Mouse (Mus musculus): ENCODE measurements at regions not wholly inside any gene's neighbourhood (a gene's known extent, or its start where the extent isn't known, plus 50 kb on each side); places are given as distances from the start of the nearest gene placed in this dataset.

DNA sequence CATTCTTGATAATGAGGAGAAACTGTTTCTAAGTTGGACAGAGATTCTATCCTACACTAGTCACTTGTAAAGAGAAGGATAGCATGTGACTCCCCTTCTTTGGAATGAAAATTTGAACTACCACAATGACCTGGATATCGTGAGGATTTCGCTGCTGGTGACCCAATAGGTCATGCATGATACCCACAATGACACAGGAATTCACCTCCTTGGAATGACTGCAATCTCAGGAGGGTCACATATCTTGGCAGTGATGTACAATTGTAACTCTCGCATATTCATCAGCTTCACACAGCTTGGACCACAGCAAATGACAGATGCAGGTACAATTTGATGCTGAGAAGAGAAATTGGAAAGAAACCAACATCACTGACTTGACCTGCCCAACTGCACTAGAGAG, 210.9 kb upstream of the Cd180 start:
- no peak for DNase-seq (ENCODE audit: low spot score in 2 of 2)

DNA sequence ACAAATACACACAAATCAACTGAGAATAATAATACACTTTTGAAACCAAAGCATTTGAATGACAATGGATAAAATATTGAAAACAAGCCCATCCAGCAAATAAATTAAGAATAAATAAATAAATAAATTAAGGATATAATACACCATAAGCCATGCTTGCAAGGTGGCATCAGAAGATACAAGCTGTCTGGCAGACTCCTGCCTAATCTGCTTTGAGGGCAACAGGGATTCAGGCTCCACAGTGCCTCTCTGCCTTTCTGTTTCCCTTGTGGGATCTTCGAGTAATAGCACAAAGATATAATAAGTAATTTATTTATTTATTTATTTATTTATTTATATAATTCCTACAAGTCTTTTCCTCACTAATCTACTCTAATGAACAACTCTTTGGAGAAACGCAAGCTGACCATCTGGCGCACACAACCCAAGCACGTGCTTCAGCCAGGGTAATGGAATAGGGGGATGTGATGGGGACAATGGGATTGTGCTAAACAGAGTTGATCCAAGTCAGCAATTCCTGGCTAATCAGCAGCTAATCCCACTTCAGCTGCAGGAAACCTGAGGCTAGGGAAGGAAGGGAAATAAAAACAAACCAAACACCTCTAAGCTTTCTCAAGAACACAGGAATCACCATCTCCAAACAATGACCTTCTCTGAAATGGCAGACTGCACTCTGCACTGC, 205.8 kb upstream of the Cd180 start:
- DNase-seq (ENCODE audit: low spot score in 2 of 2), result no peak

DNA sequence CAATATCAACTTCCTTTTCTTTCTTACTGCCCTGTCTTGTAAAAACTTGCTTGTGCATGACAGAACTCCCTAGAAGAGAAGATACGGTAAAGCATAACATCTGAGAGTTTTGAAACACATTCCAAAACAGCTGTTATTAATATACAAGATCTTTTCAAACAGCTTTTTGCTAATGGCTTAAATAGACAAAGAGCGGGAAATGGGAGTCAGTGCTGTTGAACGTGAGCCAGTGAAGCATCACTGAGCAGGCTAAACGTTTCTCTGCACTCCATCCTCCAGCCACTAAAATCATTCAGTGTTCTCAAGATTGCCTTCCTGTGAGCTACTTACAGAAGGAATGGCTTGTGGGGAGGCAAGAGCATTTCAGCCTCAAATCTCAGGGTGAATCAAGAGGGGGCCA, 202.0 kb upstream of the Cd180 start:
- DNase-seq (ENCODE audit: low spot score in 2 of 2), result no peak

DNA sequence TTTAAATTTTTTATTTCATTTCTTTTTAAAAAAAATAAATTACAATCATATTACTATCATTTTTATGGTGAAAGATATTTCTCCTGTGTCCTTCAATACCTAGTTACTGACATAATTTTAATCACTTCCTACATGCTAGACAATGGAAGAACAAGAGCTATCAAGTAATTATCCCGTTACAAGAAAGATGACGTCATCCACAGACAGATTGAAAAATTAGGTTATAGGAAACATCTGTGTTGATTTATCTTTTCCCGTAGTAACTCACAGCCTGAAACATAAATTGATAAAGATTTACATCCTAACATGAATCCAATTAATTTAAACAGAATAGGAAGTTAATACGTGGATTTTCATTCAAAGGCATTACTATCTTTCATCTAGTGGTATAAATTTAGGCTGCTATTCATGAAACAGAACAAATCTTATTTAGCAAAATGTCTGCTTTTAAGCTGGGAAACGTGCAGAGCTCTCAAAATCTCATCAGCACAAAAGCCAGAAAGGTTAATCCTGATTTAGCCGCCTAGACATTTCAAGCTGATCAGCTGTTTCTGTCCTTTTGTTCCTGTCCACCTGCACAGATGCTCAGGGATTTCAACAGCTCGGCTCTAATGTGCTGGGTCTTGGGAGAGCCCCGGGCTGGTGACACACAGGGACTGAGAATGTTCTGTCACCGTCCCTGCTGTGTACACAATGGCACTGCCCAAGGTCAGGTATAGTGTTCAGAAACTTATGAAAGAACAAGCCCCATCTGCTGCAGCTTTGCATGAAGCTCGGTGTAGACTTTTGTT, 189.0 kb upstream of the Cd180 start:
- no peak for DNase-seq (ENCODE audit: low spot score in 2 of 2)

DNA sequence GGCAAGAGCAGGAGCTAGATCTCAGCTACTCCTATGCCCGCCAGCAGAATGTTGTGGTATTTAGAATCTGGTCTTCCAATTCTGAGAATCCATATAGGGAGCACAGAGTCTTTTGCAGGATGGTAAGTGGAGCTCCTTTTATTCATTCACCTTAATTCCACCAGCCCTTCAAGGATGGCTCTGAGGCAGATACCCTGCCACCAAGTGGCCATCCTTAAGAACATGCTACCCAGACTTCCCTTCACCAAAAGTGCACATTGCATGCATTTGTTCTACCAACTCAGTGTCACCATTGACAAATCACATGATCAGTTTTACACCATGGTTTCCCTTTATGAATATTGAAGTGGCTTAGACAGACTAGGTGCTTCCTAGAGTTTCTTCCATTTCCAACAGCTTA, 186.1 kb upstream of the Cd180 start:
- DNase-seq (ENCODE audit: low spot score in 2 of 2), result peak in 1 of 2 experiments; percentile 13

DNA sequence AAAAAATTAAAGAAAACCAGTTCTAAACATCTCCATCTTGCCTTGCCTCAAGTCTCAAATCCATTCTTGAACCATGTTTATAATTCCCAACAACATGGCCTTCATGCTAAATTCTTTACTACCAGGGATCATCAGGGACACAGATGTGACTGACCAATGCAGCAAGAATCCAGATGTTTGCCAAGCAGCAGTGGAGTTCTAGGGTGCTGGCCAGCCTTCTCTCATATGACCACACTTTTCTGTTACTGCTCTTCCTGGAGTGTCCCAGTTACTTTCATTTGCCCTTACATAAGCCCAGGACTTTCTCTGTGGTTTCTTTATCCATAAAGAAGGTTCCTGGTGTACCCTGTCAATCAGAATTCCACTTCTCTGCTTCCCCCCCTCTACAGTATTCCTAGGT, 185.4 kb upstream of the Cd180 start:
- DNase-seq (ENCODE audit: low spot score in 2 of 2), result no peak

DNA sequence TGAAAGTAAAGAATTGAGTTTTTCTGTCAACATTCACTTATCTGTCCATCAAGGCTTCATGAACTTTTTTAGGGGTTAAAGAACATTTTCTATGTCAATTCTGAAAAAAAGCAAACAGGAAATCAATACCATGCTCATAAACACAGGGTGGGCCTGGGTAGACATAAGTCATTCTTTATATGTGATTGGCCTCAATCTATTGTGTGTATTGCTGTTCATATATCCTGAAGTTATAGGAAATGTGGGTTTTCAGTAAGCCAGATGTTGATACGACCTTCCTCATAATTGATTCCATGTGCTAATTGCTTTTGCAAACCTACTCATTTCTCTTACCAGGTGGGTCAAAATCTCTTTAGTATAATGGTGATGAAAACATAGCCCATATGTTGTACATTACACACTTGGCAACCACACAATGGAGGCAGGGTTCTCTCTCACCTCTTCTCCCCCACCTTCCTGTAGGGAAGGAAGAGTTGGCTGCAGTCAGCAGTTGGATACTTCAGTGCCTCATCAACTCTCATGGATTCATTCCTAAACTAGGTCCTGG, 182.6 kb upstream of the Cd180 start:
- DNase-seq (ENCODE audit: low spot score in 2 of 2), result no peak

DNA sequence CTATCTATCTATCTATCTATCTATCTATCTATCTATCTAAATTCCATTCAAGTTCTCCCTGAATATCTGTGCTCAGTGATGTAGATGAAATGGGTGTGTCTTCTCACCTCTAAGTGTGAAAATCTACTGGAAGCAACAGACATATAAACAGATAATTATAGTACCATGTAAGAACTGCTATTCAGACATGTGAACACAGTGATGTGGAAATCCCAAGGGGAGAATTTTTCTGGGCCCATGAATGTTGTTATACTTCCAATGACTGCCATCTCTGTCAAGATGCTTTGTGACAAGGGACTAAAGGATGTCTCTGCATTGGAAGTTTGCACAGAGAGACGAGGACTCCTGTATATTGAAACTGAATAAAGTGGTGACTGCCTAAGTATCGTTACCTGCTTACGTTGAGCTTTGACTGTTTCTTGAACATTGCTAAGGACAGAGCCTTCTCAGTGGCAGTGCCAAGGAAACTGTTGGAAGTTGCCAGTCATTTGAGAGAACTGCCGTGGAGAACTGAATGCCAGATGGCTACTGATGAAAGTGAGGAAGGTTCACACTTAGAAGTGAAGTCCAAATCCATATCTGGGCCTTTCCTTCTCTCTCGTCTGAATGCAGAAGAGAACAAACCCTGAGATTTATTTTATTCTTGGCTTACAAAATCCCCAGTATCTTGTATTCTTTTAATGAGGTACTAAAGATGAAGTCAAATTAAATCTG, 175.0 kb upstream of the Cd180 start:
- DNase-seq (ENCODE audit: low spot score in 2 of 2), result no peak

DNA sequence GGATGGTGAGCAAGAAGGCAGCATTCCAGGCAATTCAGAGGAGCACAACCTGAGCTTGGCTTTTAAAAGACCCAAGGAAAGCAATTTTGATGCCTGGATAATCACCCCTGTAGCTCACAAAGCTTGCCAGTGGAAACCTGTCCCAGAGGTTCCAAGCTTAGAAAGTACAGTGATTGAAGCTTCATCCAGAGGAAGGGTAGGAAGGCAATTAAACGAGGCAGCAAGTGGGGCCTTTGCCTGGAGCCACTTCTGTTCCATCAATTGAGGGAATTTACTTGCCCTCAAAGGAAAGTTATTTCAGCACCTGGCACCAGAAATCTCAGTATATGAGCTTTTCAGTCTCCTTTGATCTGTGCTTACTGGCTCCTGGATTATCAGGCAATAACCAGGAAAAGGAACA, 171.9 kb upstream of the Cd180 start:
- no peak for DNase-seq (ENCODE audit: low spot score in 2 of 2)

DNA sequence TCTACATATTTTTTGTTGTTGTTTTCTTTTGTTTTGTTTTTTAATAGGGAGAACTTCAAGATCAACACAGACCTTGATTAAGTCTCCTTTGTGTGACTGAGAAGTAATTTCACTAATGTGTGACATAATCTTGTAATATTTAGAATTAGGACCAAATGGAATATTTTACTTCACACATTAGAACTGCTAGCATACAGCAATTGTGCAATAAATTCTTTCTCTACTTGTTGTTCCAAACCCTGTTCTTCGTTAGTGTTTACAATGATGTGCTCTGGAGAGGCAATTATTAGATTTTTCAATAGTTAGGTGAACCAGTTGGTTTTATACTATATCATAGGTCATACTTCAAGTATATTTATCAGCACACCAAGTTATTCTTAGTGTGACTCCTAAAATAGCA, 171.3 kb upstream of the Cd180 start:
- DNase-seq (ENCODE audit: low spot score in 2 of 2), result no peak

DNA sequence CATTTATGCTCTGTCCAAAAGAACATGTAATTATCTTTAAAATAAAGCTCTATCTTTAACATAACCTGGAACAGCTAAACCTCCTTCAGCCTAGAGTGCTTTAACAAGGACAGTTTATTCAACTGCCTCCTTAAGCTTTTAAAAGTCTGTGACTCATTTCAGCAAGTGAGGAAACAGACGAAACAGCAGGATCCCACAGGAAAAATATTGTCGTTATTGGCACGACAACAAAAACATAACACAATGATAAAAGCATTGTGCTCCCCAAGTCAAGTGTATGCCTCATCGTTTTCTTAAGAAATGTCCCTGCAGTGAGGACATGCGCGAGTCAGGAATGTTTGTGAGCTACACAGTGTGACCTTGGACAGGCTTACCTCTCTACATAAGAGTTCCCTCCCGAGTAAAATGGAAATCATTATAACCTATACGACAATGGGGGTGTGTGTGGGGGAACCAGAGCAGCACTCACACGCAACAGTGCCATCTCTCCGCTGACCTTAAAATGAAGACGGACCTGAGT, 166.7 kb upstream of the Cd180 start:
- no peak for DNase-seq (ENCODE audit: low spot score in 2 of 2)

DNA sequence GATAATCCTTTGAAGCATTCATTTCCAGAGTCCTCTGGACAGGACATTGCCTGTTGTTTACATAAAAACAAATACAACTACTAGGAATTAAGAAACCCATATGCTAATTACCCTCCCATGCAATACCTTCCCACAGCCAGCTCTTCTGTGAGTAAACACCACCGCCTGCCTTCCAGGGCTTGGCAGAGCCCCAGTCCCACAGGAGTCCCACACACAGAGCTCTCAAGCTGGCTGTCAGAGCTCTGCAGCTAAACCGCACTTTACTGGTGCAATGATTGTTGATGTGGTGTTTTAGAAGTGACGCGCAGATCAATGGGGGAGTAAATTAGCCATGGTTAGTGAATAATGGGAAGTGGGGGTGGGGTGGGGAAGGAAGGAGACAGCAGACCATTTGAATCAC, 159.6 kb upstream of the Cd180 start:
- peak; percentile 48 to 68 for DNase-seq (ENCODE audit: low spot score in 2 of 2)

DNA sequence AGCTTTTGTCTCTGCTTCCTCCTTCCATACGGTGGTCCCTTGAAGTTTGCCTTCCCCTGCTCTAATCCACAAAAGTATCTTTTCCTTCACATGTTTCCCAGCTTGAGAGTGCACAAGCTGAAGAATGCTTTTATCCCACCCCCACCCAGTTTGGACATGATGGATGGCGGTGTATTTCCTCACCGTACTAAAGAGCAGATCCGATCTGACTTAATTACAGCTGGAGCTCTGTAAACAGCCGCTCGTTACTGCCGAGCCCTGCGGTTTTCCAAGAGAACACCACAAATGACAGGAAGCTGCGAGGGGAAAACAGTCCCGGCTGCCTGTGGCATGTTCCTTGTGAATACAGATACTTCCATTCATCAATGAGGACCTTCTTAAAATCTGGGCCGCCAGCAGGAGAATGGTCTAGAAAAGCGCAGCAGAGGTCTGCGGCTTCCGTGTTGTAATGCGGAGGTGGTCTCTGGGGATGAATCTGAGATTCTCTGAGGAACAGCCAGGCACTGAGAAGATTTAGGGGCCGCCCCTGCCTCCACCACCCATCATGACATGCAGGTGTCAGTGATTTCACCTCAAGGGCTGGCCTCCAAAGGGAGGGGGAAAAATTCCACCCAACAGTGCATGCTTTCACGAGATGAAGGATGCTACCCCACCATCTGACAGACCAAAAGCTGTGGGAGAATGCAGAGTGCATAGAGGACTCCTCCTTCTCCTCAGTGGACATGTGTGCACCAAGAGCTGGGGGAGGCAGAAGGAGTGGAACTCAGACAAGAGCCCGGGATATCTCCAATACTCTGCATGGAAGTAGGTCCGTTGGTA, 155.7 kb upstream of the Cd180 start:
- peak in 1 of 2 experiments; percentile 7 for DNase-seq (ENCODE audit: low spot score in 2 of 2)

DNA sequence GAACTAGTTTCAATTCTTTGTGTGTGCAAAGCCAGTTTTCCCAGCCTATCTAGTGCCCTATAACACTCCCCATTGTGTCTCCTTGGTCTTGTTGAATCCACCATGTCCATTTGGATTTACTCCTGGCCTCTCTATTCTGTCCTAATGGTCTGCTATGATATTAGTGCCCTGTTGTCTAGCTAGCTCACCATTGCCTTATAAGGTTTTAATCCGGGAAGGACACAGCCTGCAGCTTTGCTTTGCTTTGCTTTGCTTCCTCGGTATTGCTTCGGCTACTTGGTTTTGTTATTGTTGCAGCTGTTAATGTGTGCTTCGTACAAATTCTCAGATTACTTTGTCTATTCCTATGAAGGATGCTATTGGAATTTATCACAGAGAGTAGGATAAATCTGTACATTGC, 152.9 kb upstream of the Cd180 start:
- no peak for DNase-seq (ENCODE audit: low spot score in 2 of 2)

DNA sequence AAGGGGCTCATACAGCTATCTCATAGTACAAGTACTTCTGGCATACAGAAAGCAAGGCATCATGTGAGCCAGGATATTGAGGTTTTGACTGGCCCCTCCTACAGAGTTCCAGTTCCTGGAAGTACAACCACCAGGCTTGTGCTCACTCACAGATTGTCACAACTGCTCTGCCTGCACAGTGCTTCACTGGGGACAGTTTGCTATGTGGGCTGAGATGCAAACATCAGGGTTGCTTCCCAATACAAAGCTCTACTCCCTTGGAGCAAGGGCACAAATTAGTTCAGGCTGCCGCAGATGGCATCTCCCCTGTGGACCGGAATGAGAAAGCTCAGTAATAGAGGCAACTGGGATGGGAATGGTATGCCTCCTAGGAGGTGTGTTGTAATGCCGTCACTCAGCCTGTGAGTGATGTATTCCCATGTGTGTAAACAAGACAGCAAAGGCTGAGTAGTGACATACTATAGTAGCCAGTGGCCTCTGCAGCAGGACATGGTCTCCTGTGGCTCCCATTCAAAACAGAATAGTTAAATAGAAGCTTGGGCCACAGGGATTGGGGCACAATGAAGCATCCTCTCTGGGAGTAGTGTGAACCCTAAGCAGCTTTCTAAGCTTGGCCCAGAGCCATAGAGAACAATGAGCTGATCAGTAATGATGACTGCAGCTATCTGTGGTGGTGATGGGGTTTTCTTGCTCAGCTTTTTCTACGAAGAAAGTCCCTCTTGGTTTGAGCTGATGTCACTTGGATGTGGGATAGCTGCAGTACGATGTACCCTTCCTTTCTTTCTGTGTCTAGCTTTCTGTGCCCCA, 148.8 kb upstream of the Cd180 start:
- DNase-seq (ENCODE audit: low spot score in 2 of 2), result no peak

DNA sequence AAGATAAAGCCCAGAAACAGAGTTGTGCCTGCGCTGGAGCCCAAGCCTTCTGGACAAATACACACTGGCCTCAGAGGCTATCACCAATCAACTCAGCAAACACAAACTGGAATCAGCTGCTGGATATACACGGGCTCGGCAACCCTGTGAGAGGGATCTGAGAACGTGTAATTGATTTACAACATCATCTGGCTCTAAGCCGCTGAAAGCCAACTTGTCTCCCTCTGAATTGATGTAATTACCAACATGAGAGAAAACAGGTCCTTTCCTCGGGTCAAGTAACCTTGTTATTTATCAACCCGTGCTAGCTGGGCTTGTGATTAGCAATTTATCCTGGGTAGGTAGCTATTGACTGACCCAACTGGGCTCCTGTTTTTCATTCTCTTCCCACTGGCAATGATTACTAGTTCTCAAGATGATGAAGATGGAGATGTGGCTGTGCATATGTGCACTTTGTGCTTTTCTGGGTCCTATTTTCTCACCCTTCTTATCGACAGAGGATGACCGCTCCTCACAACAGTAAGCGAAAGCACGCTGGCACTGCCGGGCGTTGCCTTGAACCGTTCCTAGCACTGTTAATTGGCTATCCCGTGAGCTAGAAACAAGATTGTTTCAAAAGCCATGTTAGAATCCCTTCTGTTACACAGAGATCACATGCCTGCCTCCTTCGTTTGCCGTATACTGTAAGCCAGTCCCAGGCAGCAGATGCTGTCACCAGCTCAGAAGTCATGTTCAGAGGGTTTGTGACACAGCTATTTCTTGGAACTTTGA, 147.3 kb upstream of the Cd180 start:
- no peak for DNase-seq (ENCODE audit: low spot score in 2 of 2)

DNA sequence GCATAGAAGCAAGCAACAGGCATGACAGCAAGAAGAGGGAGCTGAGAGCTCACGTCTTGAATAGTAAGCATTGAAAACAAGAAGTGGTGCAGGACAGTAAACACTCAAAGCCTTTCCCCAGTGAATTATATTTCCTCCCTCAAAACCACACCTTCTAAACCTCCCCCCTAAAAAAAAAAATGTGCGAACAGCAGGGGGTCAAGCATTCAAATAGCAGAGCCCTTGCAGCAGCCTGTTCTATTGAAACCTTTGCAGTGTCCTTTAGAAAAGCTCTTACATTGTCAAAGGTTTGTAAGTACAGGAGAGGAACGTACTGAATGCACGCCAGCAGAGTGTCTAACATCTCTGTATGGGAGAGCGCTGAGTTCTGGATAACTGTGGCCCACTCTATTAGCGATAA, 145.1 kb upstream of the Cd180 start:
- no peak for DNase-seq (ENCODE audit: low spot score in 2 of 2)

DNA sequence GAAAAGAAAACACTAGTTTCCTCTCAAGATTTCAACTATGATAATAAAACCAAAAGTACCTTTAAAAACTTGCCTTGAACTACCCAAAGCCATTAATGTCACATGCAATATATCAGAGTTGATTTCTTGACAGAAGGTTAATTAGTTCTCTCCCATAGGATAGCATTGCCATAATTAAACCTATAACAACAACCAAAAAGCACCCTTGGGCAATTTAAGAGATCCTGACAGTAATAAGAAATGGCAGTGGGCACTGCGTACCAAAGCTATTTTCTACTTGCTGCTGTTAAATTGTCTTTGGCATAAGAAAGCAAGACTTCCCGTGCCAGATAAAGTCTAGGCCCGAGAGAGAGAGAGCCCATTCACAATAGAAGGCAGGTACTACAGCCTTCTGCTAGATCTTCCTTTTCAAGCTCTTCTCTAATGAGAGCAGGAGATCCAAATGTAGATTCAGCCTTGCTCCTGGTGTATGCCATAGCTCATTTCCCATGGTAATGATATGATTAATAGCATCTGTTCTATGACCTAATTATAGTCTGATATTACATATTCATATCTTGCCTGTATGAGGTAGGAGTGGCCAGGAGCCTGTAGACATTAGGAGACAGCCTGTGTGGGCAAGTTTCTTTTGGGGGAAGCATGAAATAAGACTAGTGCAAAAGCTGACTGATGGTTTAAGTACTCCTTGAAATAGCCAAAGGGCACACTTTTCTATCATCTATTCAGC, 126.3 kb upstream of the Cd180 start:
- DNase-seq (ENCODE audit: low spot score in 2 of 2), result no peak

DNA sequence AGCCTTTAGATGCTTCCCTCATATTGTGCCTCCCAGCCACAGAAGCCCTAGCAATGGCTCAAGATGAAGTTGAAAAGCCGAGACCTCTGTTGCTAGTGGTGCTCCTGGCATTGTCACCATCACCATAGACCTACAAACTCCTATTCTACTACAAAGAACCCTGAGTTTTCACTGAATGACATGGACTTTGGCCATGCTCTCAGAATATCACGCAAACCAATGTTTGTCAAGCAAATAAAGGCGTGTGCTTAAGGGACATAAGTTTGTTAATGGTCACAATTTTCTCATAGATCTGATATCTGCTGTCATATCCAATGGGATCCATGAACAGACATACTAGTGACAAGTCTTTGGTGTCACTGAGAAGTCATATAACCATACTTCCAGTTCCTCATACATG, 123.8 kb upstream of the Cd180 start:
- no peak for DNase-seq (ENCODE audit: low spot score in 2 of 2)

All from left cerebral cortex, adult 18-20 months (tissue).